Mouse (Mus musculus) myocyte (in vitro differentiated cells): ENCODE measurements around the gene Slc16a1.

Experiments used
- E2F4 ChIP-seq: IDR thresholded peaks from one replicate; pipeline ENCODE4 v1.6.1; 2011; ENCODE audit warnings: mild to moderate bottlenecking, control low read depth, moderate library complexity; ENCODE audit not compliant: insufficient read depth
- MAX ChIP-seq: IDR thresholded peaks from one replicate; pipeline ENCODE4 v1.6.1; 2011; ENCODE audit warnings: low read depth, mild to moderate bottlenecking, control low read depth
- MYOD1 ChIP-seq, 3 experiments: IDR thresholded peaks; one replicate each; pipeline ENCODE4 v1.6.1; 2011; ENCODE audit warnings: control low read depth in 2 of 3, low read depth in 2 of 3, mild to moderate bottlenecking in 2 of 3, moderate library complexity in 1 of 3; ENCODE audit not compliant: insufficient read length in 2 of 3, control insufficient read depth in 1 of 3
- MYOG ChIP-seq, 3 experiments: IDR thresholded peaks; one replicate each; pipeline ENCODE4 v1.6.1; 2011; ENCODE audit warnings: control low read depth in 2 of 3, low read depth in 2 of 3, mild to moderate bottlenecking in 2 of 3; ENCODE audit not compliant: insufficient read length in 2 of 3, control insufficient read depth in 1 of 3, insufficient read depth in 1 of 3
- POLR2A ChIP-seq: IDR thresholded peaks from one replicate; pipeline ENCODE4 v1.6.1; 2011; ENCODE audit warnings: low read depth, mild to moderate bottlenecking, control low read depth, moderate library complexity; ENCODE audit not compliant: insufficient read length
- POLR2AphosphoS2 ChIP-seq: IDR thresholded peaks from one replicate; pipeline ENCODE4 v1.6.1; 2011; ENCODE audit warnings: low read depth, control low read depth; ENCODE audit not compliant: insufficient read length
- TCF3 ChIP-seq: IDR thresholded peaks from one replicate; pipeline ENCODE4 v1.6.1; 2011; ENCODE audit warnings: low read depth, control low read depth; ENCODE audit not compliant: insufficient read length
- USF1 ChIP-seq: IDR thresholded peaks from one replicate; pipeline ENCODE4 v1.6.1; 2011; ENCODE audit warnings: low read depth, mild to moderate bottlenecking, control low read depth, moderate library complexity

- TF ChIP-seq POLR2A (no peak), MAX (no peak), TCF3 (no peak), USF1 (no peak), MYOG (IDR thresholded peaks at IDR 0.05; ENCODE audit: control insufficient read depth in 1 of 3, insufficient read depth in 1 of 3, insufficient read length in 2 of 3, low read depth in 2 of 3) (no peak), E2F4 (no peak), POLR2AphosphoS2 (no peak), MYOD1 (IDR thresholded peaks at IDR 0.05; ENCODE audit: control insufficient read depth in 1 of 3, insufficient read length in 2 of 3, low read depth in 2 of 3) (no peak)
Measured at GRCm38 (mm10) chr3:104641313-104641712, 2.8 kb downstream of the Slc16a1 start.
